Mouse (Mus musculus) thymus, adult 2 months (tissue): Measurements from ENCODE around the gene Cdca8.

Source experiments
- CTCF ChIP-seq: fragments of 200-500 bp; IDR thresholded peaks from 2 replicates; pipeline ENCODE4 v1.5.1; 2012; ENCODE audit warnings: mild to moderate bottlenecking, control low read depth, low read length, moderate library complexity, borderline replicate concordance; ENCODE audit not compliant: control insufficient read depth, poor library complexity, insufficient read depth; ENCODE audit errors: extremely low read depth
- POLR2A ChIP-seq: fragments of 200-500 bp; IDR thresholded peaks from 2 replicates; pipeline ENCODE4 v1.6.1; 2012; ENCODE audit warnings: mild to moderate bottlenecking, low read length, control low read depth, moderate library complexity; ENCODE audit not compliant: control insufficient read depth, poor library complexity, insufficient read depth; ENCODE audit errors: extremely low read depth

GRCm38 (mm10) chr4:124969219-124969848 lies 30.2 kb upstream of the Cdca8 start:
- no peak for TF ChIP-seq CTCF
- no peak for TF ChIP-seq POLR2A
